Mouse (Mus musculus) common myeloid progenitor, adult 5-6 weeks (primary cell): Measurements from ENCODE around the gene Tango6. TPM values are rescaled to one million over a fixed set of nuclear protein-coding genes. Genes with fewer than 3 reads are reported as not detected.

Experiments
- total RNA-seq: library from RNA; stranded (forward); fragments of 200-1000, 187-1606 nt; gene quantifications from 2 replicates; pipeline ENCODE4 v1.2.3, GENCODE M21; 2017

Tango6 gene
- total RNA-seq, 1 experiment from 2014 or later, result 7.9 TPM

Other genes starting within 250 kb of the Tango6 start
- not detected in 2 replicates for gene 6030452D12Rik, start 182.5 kb upstream of the Tango6 start, total RNA-seq
- not detected in 2 replicates for gene Cdh3, start 172.2 kb upstream of the Tango6 start, total RNA-seq
- gene Gm10073, start 109.6 kb upstream of the Tango6 start, total RNA-seq, result 13.6 and 25.0 TPM in 2 replicates
- 0.23 and 0.63 TPM in 2 replicates for gene Cdh1, start 79.7 kb upstream of the Tango6 start, total RNA-seq
- gene Has3, start 187.2 kb downstream of the Tango6 start, total RNA-seq, result 1.4 and 2.5 TPM in 2 replicates
- gene Utp4, start 210.6 kb downstream of the Tango6 start, total RNA-seq, result 50.2 and 57.4 TPM in 2 replicates